Mouse (Mus musculus) layer of hippocampus, adult 2 months (tissue): ENCODE data around the gene Gm47959. TPM values are rescaled to one million over a fixed set of nuclear protein-coding genes. Genes with fewer than 3 reads are reported as not detected.

Source experiments
- DNase-seq, 2 experiments: peaks; one replicate each; pipeline ENCODE4 v3.0.0; 2022; ENCODE audit warnings: low spot score in 2 of 2
- H3K27ac ChIP-seq: fragments of 200-600 bp; 2 replicates; pipeline ENCODE4 v1.8.1; 2022
- H3K4me3 ChIP-seq: fragments of 200-600 bp; 2 replicates; pipeline ENCODE4 v1.8.1; 2022; ENCODE audit warnings: mild to moderate bottlenecking
- CTCF ChIP-seq: fragments of 200-600 bp; conservative IDR thresholded peaks from 2 replicates; pipeline ENCODE4 v1.8.1; 2022; ENCODE audit warnings: antibody characterized with exemption, mild to moderate bottlenecking, moderate library complexity
- total RNA-seq, 2 experiments: library from RNA; stranded (reverse); gene quantifications; 2 replicates each; pipeline ENCODE4 v1.2.3; 2021

Gene Gm47959
- total RNA-seq, 2 experiments from 2014 or later = not detected

DNA sequence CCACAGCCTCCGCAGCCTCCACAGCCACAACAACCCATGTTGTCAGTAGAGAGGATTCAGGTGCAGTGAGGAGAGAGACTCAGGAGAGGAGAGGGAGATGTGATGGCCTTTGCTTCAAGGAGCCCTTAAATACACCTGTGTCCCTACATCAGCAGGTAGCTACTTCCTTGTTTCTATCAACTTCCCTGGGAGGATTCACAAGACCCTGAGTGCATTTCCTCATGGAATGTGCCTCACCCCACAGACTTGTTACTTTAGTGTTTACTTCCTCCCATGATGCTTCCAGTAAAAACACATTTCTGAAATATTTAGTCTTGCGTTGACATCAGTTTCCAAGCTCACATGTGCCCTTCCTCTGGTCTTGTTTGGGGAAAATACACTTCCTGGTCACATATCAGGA, 42.0 kb downstream of the Gm47959 start, which contains the start of gene Krtap28-10:
Gene Krtap28-10 (minus strand): TSS at position 101 of the 400 bp plus-strand sequence.
- DNase-seq = no peak
- TF ChIP-seq CTCF = no peak
- no peak within 1 kb of the TSS for H3K4me3 ChIP-seq
- H3K27ac ChIP-seq = no peak within 1 kb of the TSS

DNA sequence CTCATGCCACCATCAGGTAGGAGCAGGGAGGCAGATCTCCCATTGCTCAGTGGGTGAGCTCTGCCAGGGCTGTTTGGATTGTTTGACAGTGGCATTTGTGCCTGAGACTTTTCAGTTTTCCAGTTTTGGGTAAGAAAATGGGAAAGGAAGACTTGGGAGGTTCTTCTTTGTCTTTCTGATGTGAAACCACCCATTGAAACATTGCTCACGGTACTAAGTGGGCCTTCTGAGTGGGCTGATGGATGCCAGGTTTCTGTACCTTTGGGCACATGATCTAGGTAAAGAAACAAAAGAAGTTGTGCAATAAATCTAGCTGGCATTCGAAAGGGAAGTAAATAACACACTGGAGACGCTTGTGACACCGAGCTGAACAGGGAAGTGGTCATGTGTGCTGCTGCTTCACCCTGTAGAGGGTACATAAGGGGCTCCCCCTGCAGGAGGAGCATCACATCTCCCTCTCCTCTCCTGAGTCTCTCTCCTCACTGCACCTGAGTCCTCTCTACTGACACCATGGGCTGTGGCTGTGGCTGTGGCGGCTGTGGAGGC, 44.6 kb downstream of the Gm47959 start, which contains the start of gene Gm47969:
Gene Gm47969 (plus strand): TSS at position 51 of the 546 bp plus-strand sequence.
- no peak for DNase-seq
- Histone ChIP-seq H3K4me3 (no peak within 1 kb of the TSS), H3K27ac (no peak within 1 kb of the TSS)
- TF ChIP-seq CTCF = no peak

Other genes with a start within 250 kb of the Gm47959 start
- not detected for gene Tm4sf20, start 232.1 kb upstream of the Gm47959 start, total RNA-seq
- not detected for gene Gm47791, start 229.3 kb upstream of the Gm47959 start, total RNA-seq
- gene Agfg1, start 161.1 kb upstream of the Gm47959 start, total RNA-seq = 10 to 100 TPM; 68.9 TPM
- gene A030005L19Rik, start 87.2 kb upstream of the Gm47959 start, total RNA-seq = 1 to 10 TPM in 1 of 2 experiments, under 1 TPM in 1; 0.47 to 1.3 TPM
- gene A030014E15Rik, start 75.6 kb upstream of the Gm47959 start, total RNA-seq = not detected
- not detected for gene Gm6217, start 69.1 kb upstream of the Gm47959 start, total RNA-seq
- not detected for gene A030003K21Rik, start 57.2 kb upstream of the Gm47959 start, total RNA-seq
- not detected for gene Gm7544, start 44.5 kb upstream of the Gm47959 start, total RNA-seq
- gene Gm47955, start 40.3 kb upstream of the Gm47959 start, total RNA-seq = not detected
- gene Slc19a3, start 37.9 kb downstream of the Gm47959 start, total RNA-seq = 1 to 10 TPM; 3.1 to 3.2 TPM
- gene Krtap28-10, start 41.9 kb downstream of the Gm47959 start, total RNA-seq = not detected
- not detected for gene Gm47969, start 44.4 kb downstream of the Gm47959 start, total RNA-seq
- not detected for gene A030005K14Rik, start 58.8 kb downstream of the Gm47959 start, total RNA-seq
- not detected for gene Krtap28-13, start 60.4 kb downstream of the Gm47959 start, total RNA-seq
- not detected for gene Ccl20, start 116.2 kb downstream of the Gm47959 start, total RNA-seq
- gene Daw1, start 159.2 kb downstream of the Gm47959 start, total RNA-seq = 1 to 10 TPM in 1 of 2 experiments, under 1 TPM in 1; 0.49 to 1.2 TPM